Mouse (Mus musculus) thymus, postnatal 14 days (tissue): Measurements from ENCODE around the gene Med24.
A peak's percentile ranks its signal among the peaks of the same experiment; 100 is the strongest.

Source experiments
- DNase-seq: peaks from one replicate; pipeline ENCODE4 v3.0.0; 2021

Gene Med24

DNA sequence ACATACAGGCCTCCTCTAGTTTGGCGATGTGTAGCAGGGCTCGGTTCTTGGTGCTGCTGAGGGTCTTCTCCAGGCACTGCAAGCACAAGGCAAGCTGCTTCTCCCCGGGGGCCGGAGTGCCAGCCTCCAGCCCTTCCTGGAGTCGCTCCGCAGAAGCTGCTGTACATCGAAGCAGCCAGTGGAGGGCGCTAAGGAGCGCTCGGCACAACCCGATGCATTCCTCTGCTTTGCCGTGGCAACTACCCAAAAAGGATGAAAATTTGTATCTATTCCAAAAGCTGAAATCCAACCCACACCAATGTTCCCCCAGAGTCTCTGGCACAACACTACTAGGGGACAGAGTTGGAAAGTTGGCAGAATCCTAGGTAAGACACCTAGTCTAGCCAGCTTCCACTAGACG is 11.3 kb downstream of the Med24 start:
- peak; percentile 57 for DNase-seq

DNA sequence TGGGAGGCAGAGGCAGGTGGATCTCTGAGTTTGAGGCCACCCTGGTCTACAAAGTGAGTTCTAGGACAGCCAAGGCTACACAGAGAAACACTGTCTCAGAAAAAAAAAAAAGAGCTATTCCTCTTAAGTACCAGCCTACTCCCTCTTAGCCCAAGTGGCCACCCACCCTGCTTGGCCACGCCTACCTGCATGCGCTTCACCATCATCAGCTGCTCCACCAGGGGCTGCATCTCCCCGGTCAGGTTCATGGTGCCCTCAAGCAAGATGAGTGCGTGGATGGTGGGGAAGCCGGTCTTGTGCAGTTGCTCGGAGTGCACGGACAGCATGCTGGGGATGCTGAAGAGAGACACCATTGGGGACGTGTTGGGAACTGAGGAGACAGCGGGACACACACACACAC is 13.3 kb downstream of the Med24 start:
- DNase-seq = no peak

DNA sequence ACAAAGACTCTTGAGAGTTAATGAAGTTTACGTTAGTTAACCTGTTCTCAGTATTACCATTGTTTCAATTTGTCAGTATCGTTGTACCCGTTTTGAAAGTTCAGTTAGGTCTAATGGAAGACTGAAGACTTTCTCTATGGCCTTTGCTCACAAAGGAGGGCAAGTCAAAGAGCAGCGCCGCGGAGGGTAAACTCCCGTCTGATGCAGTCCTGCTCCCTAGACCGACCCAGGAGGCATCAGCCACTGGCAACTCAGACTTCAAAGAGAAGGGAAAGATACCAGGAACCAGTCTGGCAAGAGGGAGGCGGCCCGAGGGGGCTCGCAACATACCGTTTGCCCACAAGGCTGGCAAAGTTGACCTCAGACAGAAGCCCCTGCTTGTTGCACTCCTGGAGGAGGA is 15.5 kb downstream of the Med24 start:
- DNase-seq = no peak

DNA sequence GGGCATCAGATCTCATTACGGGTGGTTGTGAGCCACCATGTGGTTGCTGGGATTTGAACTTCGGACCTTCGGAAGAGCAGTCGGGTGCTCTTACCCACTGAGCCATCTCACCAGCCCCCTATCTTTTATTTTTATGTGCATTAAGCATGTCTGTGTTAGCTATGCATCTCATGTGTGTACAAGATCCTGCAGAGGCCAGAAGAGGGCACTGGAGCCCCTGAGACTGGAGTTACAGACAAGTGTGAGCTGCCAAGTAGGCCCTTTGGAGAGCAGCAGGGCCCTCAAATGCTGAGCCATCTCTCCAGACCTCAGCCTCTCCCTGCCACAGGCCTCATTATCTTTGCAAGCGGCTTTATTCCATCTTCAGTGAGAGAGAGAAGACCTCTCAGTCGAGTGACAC is 17.2 kb downstream of the Med24 start:
- DNase-seq = peak; percentile 42

DNA sequence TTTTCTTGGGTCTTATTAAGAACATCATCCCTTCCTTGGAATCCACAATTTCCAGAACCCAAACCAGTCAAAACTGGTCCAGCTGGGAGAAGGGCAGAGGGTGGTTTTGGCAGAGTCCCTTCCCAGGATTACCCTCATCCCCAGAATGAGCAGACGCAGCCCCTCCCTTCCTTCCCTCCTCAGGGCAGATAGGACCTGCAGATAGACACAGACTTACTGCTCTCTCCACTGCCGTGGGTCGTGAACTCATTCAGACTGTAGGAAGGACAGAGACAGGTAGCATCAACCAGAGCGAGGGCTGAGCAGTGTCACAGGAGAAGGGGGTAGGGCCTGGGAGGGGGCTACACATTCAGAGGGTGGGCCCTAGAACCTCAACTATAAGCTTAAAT is 18.2 kb downstream of the Med24 start:
- no peak for DNase-seq

DNA sequence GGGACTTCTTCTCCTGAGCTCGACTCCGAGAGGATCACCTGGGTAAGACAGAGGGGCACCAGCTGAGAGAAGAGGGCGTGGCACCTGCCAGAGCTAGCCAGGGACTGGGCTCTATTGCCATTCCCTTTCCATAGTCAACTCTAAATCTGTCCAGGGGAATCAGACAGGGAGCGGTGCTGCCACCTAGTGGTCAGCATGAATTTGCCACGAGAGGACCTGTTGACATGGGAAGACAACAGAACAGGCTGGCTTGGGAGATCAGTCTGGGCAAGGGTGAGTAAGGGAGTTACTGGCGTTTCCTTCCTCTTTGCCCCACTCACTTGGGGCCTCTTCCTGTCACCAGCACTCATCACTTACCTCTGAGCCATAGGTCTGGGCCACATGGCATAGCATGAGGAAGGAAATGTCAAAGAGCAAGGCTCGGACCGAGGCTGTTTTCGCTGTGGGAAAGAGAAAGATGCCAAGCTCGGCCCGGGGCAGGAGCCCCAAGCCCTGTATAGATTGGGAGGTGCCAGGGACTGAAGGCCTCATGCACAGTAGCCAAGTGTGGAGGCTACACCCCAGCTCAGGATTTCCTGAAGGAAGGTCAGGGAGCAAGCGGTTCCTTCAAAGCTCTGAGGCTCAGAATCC is 18.7 kb downstream of the Med24 start:
- peak; percentile 75 for DNase-seq

DNA sequence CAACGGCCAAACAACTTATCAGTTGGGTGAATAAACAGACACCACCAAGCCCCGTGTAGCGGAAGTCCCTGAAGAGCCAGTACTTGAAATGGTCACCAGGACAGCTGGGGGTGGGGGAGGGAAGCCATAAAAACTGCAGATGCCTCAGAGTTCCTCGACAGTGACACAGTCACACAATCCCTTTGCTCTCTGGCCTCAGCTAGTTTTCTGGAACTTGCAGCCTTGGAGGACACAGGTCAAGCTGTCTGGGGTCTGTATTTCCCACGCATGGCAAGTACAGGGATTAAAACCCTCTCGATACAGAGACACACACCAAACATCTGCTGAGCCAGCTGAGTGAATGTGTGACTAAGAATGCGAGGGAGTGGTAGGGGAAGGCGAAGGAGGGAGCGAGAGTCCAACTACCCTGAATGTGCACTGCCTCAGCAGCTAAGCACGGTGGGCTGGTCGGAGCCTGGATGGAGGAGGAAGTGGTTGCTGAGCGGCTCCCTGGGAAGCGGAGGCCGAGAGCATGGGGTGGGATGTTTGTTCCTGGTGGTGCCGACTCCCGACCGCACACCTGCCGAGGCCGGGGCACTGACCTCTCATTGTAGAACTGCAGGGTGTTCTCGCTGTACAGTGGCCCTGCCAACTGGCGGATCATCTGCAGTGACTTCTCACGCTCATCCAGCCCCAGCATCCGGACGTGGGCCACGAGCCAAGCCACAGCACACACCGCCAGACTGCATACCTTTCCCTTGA is 20.1 kb downstream of the Med24 start:
- no peak for DNase-seq

DNA sequence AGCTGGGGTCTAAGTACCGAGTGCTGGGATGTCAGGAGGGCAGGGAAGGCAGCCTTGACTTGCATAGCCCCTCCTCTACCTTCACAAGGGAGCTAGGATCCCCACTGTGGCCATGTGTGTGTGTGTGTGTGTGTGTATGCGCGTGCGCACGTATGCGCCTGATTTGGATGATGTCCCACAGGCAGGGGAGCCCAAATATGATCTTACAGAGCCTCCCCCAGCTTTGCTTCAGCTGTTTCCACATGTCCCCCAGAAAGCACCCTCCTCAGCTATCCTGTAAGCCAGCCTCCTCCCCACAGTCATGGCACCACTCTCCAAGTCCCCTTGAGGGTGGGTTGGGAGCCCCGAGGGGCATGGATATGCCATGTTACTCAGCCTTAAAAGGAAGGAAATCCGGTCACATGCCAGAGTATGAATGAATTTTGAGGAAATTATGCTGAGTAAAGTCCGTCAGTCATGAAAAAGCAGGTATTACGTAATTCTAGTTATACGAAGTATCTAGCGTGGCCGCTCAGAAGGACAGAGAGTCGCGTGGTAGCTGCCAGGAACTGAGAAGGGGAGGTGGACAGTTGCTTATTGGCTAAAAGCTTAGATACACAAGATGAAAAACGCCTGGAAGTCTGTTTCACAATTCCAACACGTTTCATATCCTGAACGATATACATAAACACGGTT is 20.8 kb downstream of the Med24 start:
- DNase-seq = no peak

DNA sequence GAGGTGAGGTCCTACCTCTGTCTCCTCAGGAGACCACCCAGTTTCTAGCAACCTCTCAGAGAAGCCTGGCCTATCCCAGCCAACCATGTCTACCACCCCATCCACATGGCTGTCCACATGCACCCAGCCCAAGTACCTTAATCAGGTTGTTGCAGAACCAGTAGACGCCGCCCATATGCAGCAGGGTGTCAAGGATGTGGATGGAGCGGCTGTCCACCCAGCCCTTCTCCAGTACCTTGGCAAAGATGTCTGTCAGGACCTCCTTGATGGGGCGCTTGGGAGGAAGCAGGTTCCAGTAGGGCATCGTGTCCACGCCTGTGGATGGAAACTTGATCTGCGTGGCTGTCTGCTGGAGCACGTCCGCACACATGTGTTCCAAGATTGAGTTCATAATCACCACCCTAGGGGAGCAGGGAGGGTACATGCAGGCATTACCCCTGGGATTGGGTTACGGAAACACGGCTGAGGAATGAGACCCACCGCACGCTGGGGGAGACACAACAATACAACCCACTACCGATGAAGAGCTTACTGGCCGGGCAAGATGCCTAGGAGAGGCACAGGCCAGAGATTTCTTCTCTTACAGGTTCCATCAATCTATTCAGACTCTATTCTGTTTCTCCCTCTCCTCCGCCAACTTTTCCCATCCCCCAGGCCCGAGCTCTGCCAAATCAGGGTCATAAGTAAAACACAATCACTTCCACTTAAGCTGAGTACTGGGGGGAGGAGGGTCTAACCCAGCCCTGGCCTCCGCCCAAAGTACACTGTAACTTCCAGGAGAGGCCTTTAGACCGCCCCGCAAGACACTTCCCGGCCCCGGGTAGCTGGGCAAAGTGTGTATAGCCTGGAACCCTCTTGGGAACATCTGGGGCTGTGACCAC is 21.6 kb downstream of the Med24 start:
- DNase-seq = no peak

DNA sequence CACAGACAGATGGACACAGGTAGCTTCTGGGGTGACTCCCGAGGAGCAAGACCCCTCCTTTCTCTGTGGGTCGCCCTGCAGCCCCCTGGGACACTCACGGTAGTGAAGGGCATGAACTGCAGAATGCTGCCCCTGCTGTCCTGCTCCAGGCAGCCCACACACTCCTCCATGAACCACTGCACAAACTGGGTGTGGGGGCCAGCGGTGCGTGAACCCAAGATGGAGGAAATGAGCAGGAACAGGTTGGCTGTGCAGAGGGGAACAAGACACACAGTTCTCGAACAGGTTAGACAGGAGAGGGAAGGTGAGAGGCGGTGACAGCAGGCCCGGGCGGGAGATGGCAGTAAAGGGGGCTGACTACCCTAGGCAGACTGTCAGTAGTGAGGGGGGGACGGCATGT is 24.2 kb downstream of the Med24 start:
- no peak for DNase-seq

DNA sequence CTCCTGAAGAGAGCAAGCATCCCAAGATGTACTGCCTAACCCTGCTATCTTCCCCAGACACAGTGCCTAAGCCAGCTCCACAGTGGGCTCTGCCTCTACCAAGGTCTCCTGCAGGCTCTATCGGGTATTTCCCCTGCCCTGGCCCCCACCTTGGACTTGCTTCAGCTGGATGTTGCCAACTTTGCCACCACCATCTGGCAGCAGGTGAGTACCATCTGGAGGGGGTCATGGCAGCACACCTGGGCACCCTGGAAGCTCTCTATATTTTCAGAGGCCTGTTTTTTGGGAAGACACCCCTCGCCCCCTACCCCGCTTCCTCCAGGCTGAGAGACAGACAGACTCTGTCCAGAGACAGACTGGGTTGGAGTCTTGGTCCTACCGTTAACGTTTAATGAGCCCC is 26.9 kb downstream of the Med24 start:
- no peak for DNase-seq

DNA sequence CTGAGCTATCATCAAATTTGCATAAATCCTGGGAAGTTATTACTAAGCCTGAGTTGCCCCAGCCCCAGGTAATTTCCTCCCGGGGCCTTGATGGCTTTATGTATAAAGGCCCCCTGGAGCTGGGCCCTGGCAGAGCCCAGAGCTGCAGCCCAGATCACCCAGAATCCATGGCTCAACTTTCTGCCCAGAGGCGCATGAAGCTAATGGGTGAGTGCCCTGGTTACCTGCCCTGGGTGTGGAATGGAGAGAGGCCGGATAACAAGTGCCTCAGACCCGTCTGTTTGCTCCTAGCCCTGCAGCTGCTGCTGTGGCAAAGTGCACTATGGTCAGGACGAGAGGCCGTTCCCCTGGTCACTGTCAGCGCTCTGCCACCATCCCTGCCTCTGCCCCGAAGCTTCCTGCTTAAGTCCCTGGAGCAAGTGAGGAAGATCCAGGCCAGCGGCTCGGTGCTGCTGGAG is 28.0 kb downstream of the Med24 start, which contains the start of gene Csf3:
Gene Csf3, plus strand, starts transcription at position 51 of the 458 bp plus-strand sequence.
- DNase-seq = no peak

DNA sequence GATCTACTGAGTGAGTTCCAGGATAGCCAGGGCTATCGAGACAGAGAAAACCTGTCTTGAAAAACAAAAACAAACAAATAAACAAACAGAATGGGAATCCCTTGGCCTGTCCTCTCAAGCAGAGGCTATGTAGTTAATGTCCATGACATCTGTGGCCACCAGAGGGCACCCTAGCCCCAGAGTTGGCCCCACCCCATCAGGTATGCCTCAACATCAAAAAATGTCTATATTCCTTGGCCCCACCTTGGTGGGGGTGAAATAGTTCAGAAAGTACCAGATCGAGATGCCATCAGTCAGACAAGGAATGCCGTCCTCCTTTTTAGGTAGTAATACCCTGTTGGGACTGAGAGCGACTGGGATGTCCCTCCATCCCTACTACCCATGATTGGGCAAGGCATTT is 29.3 kb downstream of the Med24 start:
- DNase-seq = peak; percentile 81

DNA sequence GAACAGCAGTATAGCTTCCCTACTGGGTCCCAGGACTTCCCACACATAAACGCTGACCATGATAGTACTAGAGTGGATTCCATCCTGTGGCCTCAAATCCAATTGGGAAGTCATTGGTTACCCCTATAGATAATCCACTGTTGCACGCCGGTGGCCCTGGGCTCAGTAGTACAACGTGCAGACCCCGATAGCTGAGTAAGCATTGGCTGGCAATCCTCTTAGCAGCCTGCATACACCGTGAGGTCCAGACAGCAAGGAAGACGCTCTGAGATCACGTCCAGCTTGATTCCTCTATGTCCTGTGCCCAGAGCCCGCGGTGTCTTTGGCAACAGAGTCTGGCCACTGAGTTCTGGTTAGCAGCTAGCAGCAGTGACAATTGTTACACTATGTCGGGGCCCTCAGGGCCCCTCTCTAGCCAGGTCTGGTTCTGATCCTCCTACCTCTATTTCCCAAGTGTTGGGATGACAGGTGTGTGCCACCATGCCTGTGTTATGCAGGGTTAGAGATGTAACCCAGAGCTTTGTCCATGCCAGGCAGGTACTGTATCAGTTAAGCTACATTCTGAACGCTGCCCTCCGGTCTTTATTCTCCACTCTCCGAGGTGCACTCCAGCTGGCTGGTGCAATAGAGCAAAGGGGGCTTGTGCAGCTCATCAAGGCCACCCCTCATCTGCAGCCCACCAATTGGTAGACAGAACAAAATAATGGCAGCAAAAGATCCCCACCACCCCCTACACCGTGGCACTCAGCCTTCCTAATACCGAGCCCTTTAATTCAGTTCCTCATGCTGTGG is 30.2 kb downstream of the Med24 start:
- no peak for DNase-seq

DNA sequence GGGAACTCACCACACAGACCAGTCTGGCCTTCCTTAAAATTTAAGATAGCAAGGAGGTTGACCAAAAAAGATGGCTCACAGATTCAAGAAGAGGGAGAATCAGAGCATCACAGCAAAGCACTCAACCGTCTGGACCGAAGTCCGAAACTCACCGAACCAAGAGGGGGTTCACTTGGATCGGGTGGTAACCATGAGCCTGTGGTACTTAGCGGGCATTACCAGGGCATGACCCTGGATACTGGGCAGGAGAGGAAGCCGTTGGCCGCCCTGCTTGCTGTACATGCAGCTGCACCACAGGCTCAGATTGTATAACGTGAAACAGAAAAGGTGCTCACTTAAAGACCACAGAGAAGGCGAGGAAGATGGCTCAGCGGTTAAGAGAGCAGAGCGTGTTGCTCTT is 32.0 kb downstream of the Med24 start:
- DNase-seq = no peak

DNA sequence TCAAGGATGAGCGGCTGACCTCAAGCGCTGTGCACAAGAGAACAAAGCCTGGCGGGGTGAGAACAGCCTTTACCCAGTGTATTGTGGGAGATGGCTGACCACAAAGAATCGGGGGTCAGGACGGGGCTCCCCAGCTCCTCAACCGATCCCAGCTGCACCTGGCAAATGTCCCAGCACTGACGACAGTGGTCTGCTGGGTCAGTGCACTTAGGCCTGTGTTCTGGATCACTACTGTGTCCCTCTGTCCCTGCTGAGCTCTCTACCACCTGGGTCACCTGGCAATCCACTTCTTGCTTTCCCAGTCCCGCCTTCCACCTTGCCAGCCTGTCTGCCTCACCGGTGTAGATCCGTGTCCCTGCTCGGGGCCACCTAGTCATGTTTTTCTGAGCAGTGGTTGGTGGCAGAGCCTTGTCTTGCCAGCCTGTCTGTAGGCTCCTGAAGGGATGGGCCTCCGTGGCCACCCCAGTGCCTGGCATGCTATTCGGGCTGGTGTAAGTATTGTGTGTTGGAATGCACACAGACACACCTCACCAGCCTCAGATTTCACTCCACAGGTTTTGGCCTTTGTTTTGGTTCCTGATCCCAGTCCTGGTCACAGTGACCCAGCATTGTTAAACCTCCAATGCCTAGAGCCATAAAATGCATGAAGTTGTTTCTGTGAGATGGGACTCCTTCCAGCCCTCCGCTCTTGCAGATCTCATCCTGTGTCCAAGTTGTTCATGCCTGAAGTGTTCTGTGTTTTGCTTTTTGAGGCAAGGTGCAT is 32.6 kb downstream of the Med24 start:
- no peak for DNase-seq

DNA sequence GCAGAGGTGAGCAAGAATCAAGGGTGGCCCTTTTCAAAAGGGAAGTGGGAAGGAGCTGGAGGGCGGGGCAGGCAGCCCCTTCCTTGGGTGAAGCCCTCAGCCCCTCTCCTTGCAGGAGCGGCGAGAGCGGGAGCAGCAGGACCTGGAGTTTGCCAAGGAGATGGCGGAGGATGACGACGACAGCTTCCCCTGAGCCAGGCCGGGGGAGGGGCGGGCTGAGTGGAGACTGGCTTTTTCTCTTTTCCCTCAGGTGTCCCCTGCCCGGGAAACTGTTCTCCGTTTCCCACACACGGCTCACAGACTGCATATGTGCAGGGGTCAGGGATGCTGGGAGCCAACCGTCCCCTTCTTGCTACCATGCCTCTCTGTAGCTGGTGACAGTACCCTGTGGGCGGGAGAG is 33.8 kb downstream of the Med24 start:
- DNase-seq = no peak

DNA sequence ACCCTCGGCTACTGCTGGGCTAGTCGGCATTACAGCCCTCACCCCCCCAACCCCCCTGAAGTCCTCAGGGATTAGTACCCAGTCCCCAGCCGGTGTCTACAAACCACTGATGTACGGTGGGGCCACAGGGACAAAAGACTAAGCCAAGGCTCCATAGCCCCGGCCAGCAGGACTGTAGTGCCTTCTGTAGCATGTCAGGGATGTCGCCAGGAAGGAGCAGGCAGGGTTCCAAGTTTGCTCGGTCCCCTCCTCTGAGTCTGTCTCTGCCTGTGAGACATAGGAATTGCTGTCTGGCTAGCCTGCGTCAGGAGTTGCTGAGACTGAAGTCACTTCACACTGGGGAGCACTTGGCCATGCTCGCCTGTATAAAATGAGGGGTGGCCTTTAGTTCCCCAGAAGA is 34.9 kb downstream of the Med24 start:
- no peak for DNase-seq

DNA sequence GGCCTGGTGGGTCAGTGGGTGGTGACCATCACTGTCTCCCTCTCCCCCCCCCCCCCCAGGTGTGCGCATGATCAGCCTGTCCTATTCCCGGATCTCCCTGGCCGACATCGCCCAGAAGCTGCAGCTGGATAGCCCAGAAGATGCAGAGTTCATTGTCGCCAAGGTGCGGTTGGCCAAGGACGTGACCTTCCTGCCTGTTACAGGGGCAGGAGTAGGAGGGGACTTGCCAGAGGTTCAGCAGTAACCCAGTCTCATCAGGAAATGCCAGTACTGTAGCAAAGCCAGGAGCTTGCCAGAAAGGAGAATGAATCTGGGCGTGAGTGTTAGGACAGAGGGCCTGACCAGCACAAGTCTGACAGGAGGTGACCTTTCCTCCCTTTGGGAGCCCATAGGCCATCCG is 35.5 kb downstream of the Med24 start:
- DNase-seq = no peak

DNA sequence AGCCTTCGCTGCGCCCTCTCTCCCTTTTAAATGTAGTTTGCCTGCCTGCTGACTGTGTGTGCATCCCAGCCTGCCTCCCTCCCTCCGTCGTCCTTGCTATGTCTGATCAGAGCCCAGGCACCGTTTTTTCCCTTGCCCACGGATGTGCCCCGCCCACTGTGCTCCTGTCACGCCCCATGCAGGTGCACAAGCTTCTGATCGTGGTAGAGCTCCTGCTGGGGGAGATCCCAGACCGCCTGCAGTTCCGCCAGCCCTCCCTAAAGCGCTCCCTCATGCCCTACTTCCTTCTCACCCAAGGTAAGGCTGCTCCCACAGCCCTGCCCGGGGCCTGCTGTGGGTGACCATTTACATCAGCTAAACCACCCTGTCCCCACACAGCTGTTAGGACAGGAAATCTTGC is 36.0 kb downstream of the Med24 start:
- peak; percentile 90 for DNase-seq

DNA sequence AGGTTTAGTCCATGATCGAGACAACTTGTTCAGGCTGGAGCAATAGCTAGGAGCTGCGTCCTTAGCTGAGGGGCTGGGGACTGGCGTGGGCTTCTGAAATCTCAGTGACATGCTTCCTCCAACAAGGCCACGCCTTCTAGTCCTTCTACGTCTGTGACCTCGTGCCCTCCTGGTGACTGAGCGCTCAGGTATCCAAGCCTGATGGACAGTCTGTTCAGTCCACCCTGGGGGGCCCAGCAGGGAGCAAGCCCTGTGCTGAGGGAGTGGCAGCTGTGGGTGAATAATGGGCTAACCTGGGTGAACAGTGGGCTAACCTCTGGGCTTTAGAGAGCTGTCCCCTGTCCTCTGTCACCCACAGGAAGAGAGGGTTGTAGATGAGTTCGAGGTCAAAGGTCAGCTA is 41.2 kb downstream of the Med24 start:
- DNase-seq = no peak

DNA sequence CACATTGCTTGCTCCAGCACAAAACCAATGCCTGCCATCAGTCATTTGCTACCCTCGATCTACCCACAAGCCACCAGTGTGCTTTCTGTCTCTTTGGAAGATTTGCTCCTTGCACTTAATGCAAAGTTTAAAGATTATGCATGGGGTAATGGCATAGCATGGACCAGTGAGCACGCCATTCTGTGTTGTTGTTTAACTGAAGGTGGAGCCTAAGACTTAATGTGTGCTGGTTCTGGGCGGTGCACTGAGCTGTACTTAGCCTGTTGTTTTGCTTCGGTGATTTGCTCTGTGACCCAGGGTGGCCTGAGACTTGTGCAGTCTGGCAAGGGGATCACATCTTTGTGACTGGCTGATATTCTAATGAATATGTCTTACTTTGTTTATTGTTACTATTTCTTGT is 42.3 kb downstream of the Med24 start:
- DNase-seq = no peak
